Mouse (Mus musculus): Measurements from ENCODE around the gene Gm49353. TPM values are rescaled to one million over a fixed set of nuclear protein-coding genes. Genes with fewer than 3 reads are reported as not detected.

Gm49353 gene
- total RNA-seq, 1 experiment from 2014 or later: not detected

Other genes with a start within 250 kb of the Gm49353 start
- gene 2310057J18Rik, start 212.7 kb upstream of the Gm49353 start, total RNA-seq (2017): not detected in 3 replicates
- not detected in 3 replicates for gene Soga3, start 55.1 kb upstream of the Gm49353 start, total RNA-seq (2017)
- not detected in 3 replicates for gene 9330159F19Rik, start 12.7 kb downstream of the Gm49353 start, total RNA-seq (2017)
- gene Echdc1, start 114.2 kb downstream of the Gm49353 start, total RNA-seq (2017): 5.8 to 13.7 TPM (median 11.4 TPM) in 3 replicates
- gene Rnf146, start 163.5 kb downstream of the Gm49353 start, total RNA-seq (2017): 99.8 to 109 TPM (median 101 TPM) in 3 replicates